Mouse (Mus musculus) liver, embryonic 14.5 days (tissue): ENCODE measurements around the gene Pacs2.

Experiments
- CTCF ChIP-seq: IDR thresholded peaks from 2 replicates; pipeline ENCODE4 v1.5.1; 2016; ENCODE audit warnings: antibody characterized with exemption, low read depth, control low read depth
- EP300 ChIP-seq: IDR thresholded peaks from 2 replicates; pipeline ENCODE4 v1.6.1; 2016; ENCODE audit warnings: antibody characterized with exemption, low read depth

DNA sequence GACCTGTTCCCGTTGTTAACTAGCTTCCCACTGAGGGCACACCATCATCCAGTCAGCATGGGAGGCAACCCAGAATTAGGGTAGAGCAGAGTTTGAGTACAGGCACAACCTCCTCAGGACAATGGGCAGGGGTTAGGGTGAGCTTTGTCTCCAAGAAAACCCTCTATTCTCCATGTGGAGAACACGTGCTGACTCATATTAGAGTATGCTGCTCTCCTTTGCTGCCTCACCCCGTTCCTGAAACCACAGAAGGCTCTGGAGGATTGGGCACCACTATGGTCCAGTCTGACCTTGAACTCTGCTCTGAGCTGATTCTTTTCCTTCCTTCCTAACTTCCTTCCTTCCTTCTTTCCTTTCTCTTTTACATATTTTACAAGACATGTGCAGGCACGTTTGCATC lies 24.1 kb downstream of the Pacs2 start:
- TF ChIP-seq CTCF (no peak), EP300 (no peak)
